Mouse (Mus musculus): Measurements from ENCODE around the gene Gadd45a. TPM values are rescaled to one million over a fixed set of nuclear protein-coding genes. Genes with fewer than 3 reads are reported as not detected.

The Gadd45a gene
- total RNA-seq (2017) = 36.1 and 51.8 TPM in 2 replicates

GRCm38 (mm10) chr6:67036837-67037628 is at the start of gene Gadd45a:
Gene Gadd45a (minus strand): TSS chr6:67037457.
- ATAC-seq (replicated peaks in 1 of 2; ENCODE audit: insufficient read depth in 1 of 2, low FRiP score in 2 of 2, low TSS enrichment in 1 of 2, low read depth in 1 of 2, poor library complexity in 2 of 2, severe bottlenecking in 2 of 2) = peak; percentile 93 to 94

GRCm38 (mm10) chr6:67085850-67086437 is 48.7 kb upstream of the Gadd45a start:
- no peak for ATAC-seq (replicated peaks in 1 of 2; ENCODE audit: insufficient read depth in 1 of 2, low FRiP score in 2 of 2, low TSS enrichment in 1 of 2, low read depth in 1 of 2, poor library complexity in 2 of 2, severe bottlenecking in 2 of 2)

- ATAC-seq (replicated peaks in 1 of 2; ENCODE audit: insufficient read depth in 1 of 2, low FRiP score in 2 of 2, low TSS enrichment in 1 of 2, low read depth in 1 of 2, poor library complexity in 2 of 2, severe bottlenecking in 2 of 2) = no peak; a peak in 1 of 4 replicates
These were observed 47.2 kb upstream of the Gadd45a start for GRCm38 (mm10) chr6:67084465-67084864.

- ATAC-seq (replicated peaks in 1 of 2; ENCODE audit: insufficient read depth in 1 of 2, low FRiP score in 2 of 2, low TSS enrichment in 1 of 2, low read depth in 1 of 2, poor library complexity in 2 of 2, severe bottlenecking in 2 of 2) = no peak
These were observed 43.9 kb upstream of the Gadd45a start for GRCm38 (mm10) chr6:67081141-67081540.

GRCm38 (mm10) chr6:67078076-67078475 is 40.8 kb upstream of the Gadd45a start:
- no peak for ATAC-seq (replicated peaks in 1 of 2; ENCODE audit: insufficient read depth in 1 of 2, low FRiP score in 2 of 2, low TSS enrichment in 1 of 2, low read depth in 1 of 2, poor library complexity in 2 of 2, severe bottlenecking in 2 of 2)

GRCm38 (mm10) chr6:67077477-67077876 is 40.2 kb upstream of the Gadd45a start:
- ATAC-seq (replicated peaks in 1 of 2; ENCODE audit: insufficient read depth in 1 of 2, low FRiP score in 2 of 2, low TSS enrichment in 1 of 2, low read depth in 1 of 2, poor library complexity in 2 of 2, severe bottlenecking in 2 of 2) = no peak

- ATAC-seq (replicated peaks in 1 of 2; ENCODE audit: insufficient read depth in 1 of 2, low FRiP score in 2 of 2, low TSS enrichment in 1 of 2, low read depth in 1 of 2, poor library complexity in 2 of 2, severe bottlenecking in 2 of 2) = 0 out of 4 replicates have a peak, but pooled peaks of 1 of the 2 experiments have one; percentile 9
These were observed 39.1 kb upstream of the Gadd45a start for GRCm38 (mm10) chr6:67076348-67076747.

GRCm38 (mm10) chr6:67074868-67075267 is 37.6 kb upstream of the Gadd45a start:
- ATAC-seq (replicated peaks in 1 of 2; ENCODE audit: insufficient read depth in 1 of 2, low FRiP score in 2 of 2, low TSS enrichment in 1 of 2, low read depth in 1 of 2, poor library complexity in 2 of 2, severe bottlenecking in 2 of 2) = no peak

GRCm38 (mm10) chr6:67073929-67074328 is 36.7 kb upstream of the Gadd45a start:
- ATAC-seq (replicated peaks in 1 of 2; ENCODE audit: insufficient read depth in 1 of 2, low FRiP score in 2 of 2, low TSS enrichment in 1 of 2, low read depth in 1 of 2, poor library complexity in 2 of 2, severe bottlenecking in 2 of 2) = peak; percentile 24 to 54; a peak in 3 of 4 replicates

GRCm38 (mm10) chr6:67073446-67073845 is 36.2 kb upstream of the Gadd45a start:
- no peak for ATAC-seq (replicated peaks in 1 of 2; ENCODE audit: insufficient read depth in 1 of 2, low FRiP score in 2 of 2, low TSS enrichment in 1 of 2, low read depth in 1 of 2, poor library complexity in 2 of 2, severe bottlenecking in 2 of 2)

- no peak for ATAC-seq (replicated peaks in 1 of 2; ENCODE audit: insufficient read depth in 1 of 2, low FRiP score in 2 of 2, low TSS enrichment in 1 of 2, low read depth in 1 of 2, poor library complexity in 2 of 2, severe bottlenecking in 2 of 2)
These were observed 34.4 kb upstream of the Gadd45a start for GRCm38 (mm10) chr6:67071615-67072014.

- 0 out of 4 replicates have a peak, but pooled peaks of 1 of the 2 experiments have one; percentile 12 for ATAC-seq (replicated peaks in 1 of 2; ENCODE audit: insufficient read depth in 1 of 2, low FRiP score in 2 of 2, low TSS enrichment in 1 of 2, low read depth in 1 of 2, poor library complexity in 2 of 2, severe bottlenecking in 2 of 2)
These were observed 32.6 kb upstream of the Gadd45a start for GRCm38 (mm10) chr6:67069800-67070315.

- peak; percentile 91 for ATAC-seq (replicated peaks in 1 of 2; ENCODE audit: insufficient read depth in 1 of 2, low FRiP score in 2 of 2, low TSS enrichment in 1 of 2, low read depth in 1 of 2, poor library complexity in 2 of 2, severe bottlenecking in 2 of 2)
These were observed 32.0 kb upstream of the Gadd45a start for GRCm38 (mm10) chr6:67069219-67069762.

GRCm38 (mm10) chr6:67060057-67060456 is 22.8 kb upstream of the Gadd45a start:
- no peak for ATAC-seq (replicated peaks in 1 of 2; ENCODE audit: insufficient read depth in 1 of 2, low FRiP score in 2 of 2, low TSS enrichment in 1 of 2, low read depth in 1 of 2, poor library complexity in 2 of 2, severe bottlenecking in 2 of 2)

- ATAC-seq (replicated peaks in 1 of 2; ENCODE audit: insufficient read depth in 1 of 2, low FRiP score in 2 of 2, low TSS enrichment in 1 of 2, low read depth in 1 of 2, poor library complexity in 2 of 2, severe bottlenecking in 2 of 2) = no peak
These were observed 20.9 kb upstream of the Gadd45a start for GRCm38 (mm10) chr6:67057991-67058696.

- no peak for ATAC-seq (replicated peaks in 1 of 2; ENCODE audit: insufficient read depth in 1 of 2, low FRiP score in 2 of 2, low TSS enrichment in 1 of 2, low read depth in 1 of 2, poor library complexity in 2 of 2, severe bottlenecking in 2 of 2)
These were observed 20.3 kb upstream of the Gadd45a start for GRCm38 (mm10) chr6:67057574-67057973.

- ATAC-seq (replicated peaks in 1 of 2; ENCODE audit: insufficient read depth in 1 of 2, low FRiP score in 2 of 2, low TSS enrichment in 1 of 2, low read depth in 1 of 2, poor library complexity in 2 of 2, severe bottlenecking in 2 of 2) = no peak
These were observed 19.8 kb upstream of the Gadd45a start for GRCm38 (mm10) chr6:67056889-67057564.
